ENCODE assay signal across 14 mouse cellular contexts in genomic region chr5:113452691-113453090, GRCm38 (mm10). TPM values are rescaled to one million over a fixed set of nuclear protein-coding genes. Genes with fewer than 3 reads are reported as not detected.
A peak's percentile ranks its signal among the peaks of the same experiment; 100 is the strongest.
DNase-seq lines count a peak whose midpoint lies in the region; ATAC-seq and TF ChIP-seq lines count a peak whose summit lies in the region.
"Had no signal": no experiment of that assay in that cellular context is flagged by ENCODE, and none has a peak within 500 bp of the region (broad histone marks: within the 10 kb centered on the region; RNA-seq: fewer than 3 reads in every experiment).

No protein-coding gene starts in this region.

- no peak overlapping the region for H3K4me2 ChIP-seq in embryonic facial prominence, embryonic 12.5 days (replicated peaks)
- no peak overlapping the region for H3K4me2 ChIP-seq in midbrain, embryonic 13.5 days (replicated peaks)
- H3K4me2 ChIP-seq: liver, embryonic 13.5 days had no signal

- DNase-seq in layer of hippocampus, adult 2 months (ENCODE audit: low spot score in 2 of 2), result no peak
- no peak for DNase-seq in layer of hippocampus, adult 8-10 months (ENCODE audit: low spot score in 2 of 2)
- no peak for DNase-seq in heart, postnatal 4 days
- DNase-seq in heart, adult 9 months (ENCODE audit: low spot score in 2 of 2), result no peak
- DNase-seq in cerebellum, postnatal 14 days, result no peak
- DNase-seq: cerebellum, adult 18-20 months; gastrocnemius, postnatal 10 days; kidney, adult 9 months; liver, embryonic 13.5 days; lung, postnatal 10 days; right cerebral cortex, postnatal 25 days; thymus, adult 18-20 months had no signal

- TF ChIP-seq CTCF in layer of hippocampus, adult 2 months (conservative IDR thresholded peaks at IDR 0.05), result no peak

- H3K9ac ChIP-seq in embryonic facial prominence, embryonic 12.5 days, result no peak overlapping the region
- no peak overlapping the region; the same call in 1 of the 2 replicates for H3K9ac ChIP-seq in midbrain, embryonic 13.5 days (replicated peaks)
- H3K9ac ChIP-seq: liver, embryonic 13.5 days had no signal

- no peaks in the 10 kb centered on the region for H3K27me3 ChIP-seq in embryonic facial prominence, embryonic 12.5 days
- H3K27me3 ChIP-seq in midbrain, embryonic 13.5 days, result no peaks in the 10 kb centered on the region
- H3K27me3 ChIP-seq: liver, embryonic 13.5 days had no signal

- no peak overlapping the region for H3K4me3 ChIP-seq in layer of hippocampus, adult 2 months
- H3K4me3 ChIP-seq in embryonic facial prominence, embryonic 12.5 days, result no peak overlapping the region
- no peak overlapping the region for H3K4me3 ChIP-seq in midbrain, embryonic 13.5 days (replicated peaks)
- H3K4me3 ChIP-seq: liver, embryonic 13.5 days had no signal

- 4% methylated on average over 1 of the region's 1 CpGs for WGBS in embryonic facial prominence, embryonic 12.5 days
- 10% methylated on average over 1 of the region's 1 CpGs for WGBS in midbrain, embryonic 13.5 days

- H3K9me3 ChIP-seq in embryonic facial prominence, embryonic 12.5 days, result no peaks in the 10 kb centered on the region
- no peaks in the 10 kb centered on the region for H3K9me3 ChIP-seq in midbrain, embryonic 13.5 days

- peaks cover 24% of the 10 kb centered on the region for H3K4me1 ChIP-seq in embryonic facial prominence, embryonic 12.5 days
- peaks cover 43% of the 10 kb centered on the region for H3K4me1 ChIP-seq in midbrain, embryonic 13.5 days (replicated peaks)
- H3K4me1 ChIP-seq: liver, embryonic 13.5 days had no signal

- no peak for ATAC-seq in embryonic facial prominence, embryonic 12.5 days (ENCODE audit: insufficient number of reproducible peaks, insufficient read depth, low FRiP score, low TSS enrichment)
- no peak for ATAC-seq in midbrain, embryonic 13.5 days

- H3K27ac ChIP-seq in layer of hippocampus, adult 2 months, result peak overlapping the region; percentile 33; the same call in 1 of the 2 replicates
- H3K27ac ChIP-seq in embryonic facial prominence, embryonic 12.5 days, result 0 out of 2 replicates have a peak overlapping the region, but pooled peaks have one; percentile 46
- peak overlapping the region; percentile 64 for H3K27ac ChIP-seq in midbrain, embryonic 13.5 days
- H3K27ac ChIP-seq: liver, embryonic 13.5 days had no signal

- no peaks in the 10 kb centered on the region for H3K36me3 ChIP-seq in embryonic facial prominence, embryonic 12.5 days
- H3K36me3 ChIP-seq in midbrain, embryonic 13.5 days, result no peaks in the 10 kb centered on the region
- H3K36me3 ChIP-seq: liver, embryonic 13.5 days had no signal

RNA-seq across cellular contexts. Expression of gene Wscd2, which starts 37.4 kb away (rescaled TPM):
- total RNA-seq in layer of hippocampus, adult 2 months (2021), result 10 to 100 TPM; 85.0 to 89.1 TPM
- 10 to 100 TPM; 64.7 to 84.8 (median 76.0) TPM for total RNA-seq in layer of hippocampus, adult 8-10 months (2022)
- 7.1 and 8.3 TPM in 2 replicates for polyA plus RNA-seq in embryonic facial prominence, embryonic 12.5 days (2016; fragmentation: Nextera tagmentation; extraction: Ambion mirVana)
- polyA plus RNA-seq in midbrain, embryonic 13.5 days (2015; fragmentation: Nextera tagmentation; extraction: Ambion mirVana), result 9.4 and 10.6 TPM in 2 replicates
- total RNA-seq in heart, postnatal 4 days (2021), result 1 to 10 TPM; 1.1 to 1.3 TPM

Comparison
In these comparisons a context has a peak if more than half of its experiments do, and no peak if none do; other contexts are left out.
1. RNA of gene Wscd2, which starts 37.4 kb away (total RNA-seq): 85.0 to 89.1 TPM in layer of hippocampus, adult 2 months and 64.7 to 84.8 TPM in layer of hippocampus, adult 8-10 months; 1.1 to 1.3 TPM in heart, postnatal 4 days; every median in the first group is over 10 times any median in the second.
2. Peak in every context shown above with its lines, with median percentiles within 50 percentile points of each other: H3K27ac ChIP-seq.